In genomic region chr1:165217023-165217589, GRCm38 (mm10) we compare ENCODE assay signal across 25 mouse cellular contexts. TPM values are rescaled to one million over a fixed set of nuclear protein-coding genes. Genes with fewer than 3 reads are reported as not detected.
A peak's percentile ranks its signal among the peaks of the same experiment; 100 is the strongest.
DNase-seq lines count a peak whose midpoint lies in the region; ATAC-seq and TF ChIP-seq lines count a peak whose summit lies in the region.
"Had no signal": no experiment of that assay in that cellular context is flagged by ENCODE, and none has a peak within 500 bp of the region (broad histone marks: within the 10 kb centered on the region; RNA-seq: fewer than 3 reads in every experiment).

No protein-coding gene starts in this region.

- H3K36me3 ChIP-seq in intestine, embryonic 15.5 days: peaks cover 13% of the 10 kb centered on the region; the same call in 1 of the 2 replicates
- H3K36me3 ChIP-seq in intestine, postnatal 0 days (ENCODE audit: control insufficient read depth, insufficient read depth): peaks cover 72% of the 10 kb centered on the region
- peaks cover 19 to 25% of the 10 kb centered on the region in 2 experiments for H3K36me3 ChIP-seq in MEL (ENCODE audit: control insufficient read depth in 1 of 2, insufficient read depth in 2 of 2, low read length in 2 of 2)
- H3K36me3 ChIP-seq in intestine, embryonic 16.5 days (ENCODE audit: control insufficient read depth, insufficient read depth, low read length): peaks cover 17% of the 10 kb centered on the region; the same call in 1 of the 2 replicates
- peaks cover 48% of the 10 kb centered on the region for H3K36me3 ChIP-seq in small intestine, adult 2 months (ENCODE audit: control insufficient read depth, insufficient read depth, low read length)
- H3K36me3 ChIP-seq in hindbrain, embryonic 14.5 days (replicated peaks; ENCODE audit: control insufficient read depth, insufficient read depth): peaks cover 87% of the 10 kb centered on the region

- H3K4me3 ChIP-seq in intestine, embryonic 15.5 days (replicated peaks): no peak overlapping the region
- H3K4me3 ChIP-seq in intestine, postnatal 0 days (ENCODE audit: low read depth, low read length): no peak overlapping the region
- H3K4me3 ChIP-seq in MEL (ENCODE audit: control insufficient read depth in 1 of 2, insufficient read depth in 1 of 2, low read depth in 2 of 2, low read length in 2 of 2): no peak overlapping the region
- no peak overlapping the region for H3K4me3 ChIP-seq in intestine, embryonic 16.5 days (ENCODE audit: low read length)
- H3K4me3 ChIP-seq in small intestine, adult 2 months (ENCODE audit: low read depth, low read length): no peak overlapping the region
- H3K4me3 ChIP-seq in hindbrain, embryonic 14.5 days (replicated peaks; ENCODE audit: low read length): no peak overlapping the region
- H3K4me3 ChIP-seq: embryonic facial prominence, embryonic 10.5 days; embryonic facial prominence, embryonic 12.5 days; forebrain, embryonic 13.5 days; forebrain, embryonic 15.5 days had no signal

- DNase-seq in MEL (ENCODE audit: low read depth, low spot score): peak; percentile 71
- DNase-seq in layer of hippocampus, postnatal 14 days (ENCODE audit: low spot score in 2 of 2): no peak
- DNase-seq in hindbrain, embryonic 14.5 days (ENCODE audit: low spot score): no peak
- DNase-seq: adrenal gland, adult 8-10 months; adrenal gland, postnatal 14 days; adrenal gland, postnatal 36 days; cerebellum, adult 11-12 months; cerebellum, adult 2 months; cerebellum, adult 9-10 months; cerebellum, postnatal 10 days; cerebellum, postnatal 25 days had no signal

- TF ChIP-seq POLR2A in MEL (IDR thresholded peaks at IDR 0.05; ENCODE audit: control insufficient read depth in 1 of 2, insufficient read depth in 1 of 2, low read depth in 1 of 2, low read length in 2 of 2, poor library complexity in 1 of 2): no peak
- no peak for TF ChIP-seq POLR2A in small intestine, adult 2 months (IDR thresholded peaks at IDR 0.05; ENCODE audit: low read depth, low read length)

- no peak for TF ChIP-seq CTCF in intestine, postnatal 0 days (IDR thresholded peaks at IDR 0.05; ENCODE audit: low read depth)
- no peak for TF ChIP-seq CTCF in MEL (IDR thresholded peaks at IDR 0.05 in 2 of 3, conservative IDR thresholded peaks at IDR 0.05 in 1 of 3; ENCODE audit: control insufficient read depth in 1 of 3, insufficient read depth in 1 of 3, low read depth in 2 of 3, low read length in 3 of 3, poor library complexity in 1 of 3, severe bottlenecking in 1 of 3)
- no peak for TF ChIP-seq CTCF in small intestine, adult 2 months (IDR thresholded peaks at IDR 0.05; ENCODE audit: extremely low read depth, insufficient read length, insufficient replicate concordance, low read depth, low read length)

- peak in 1 of 2 experiments; percentile 29; a peak in 2 of 4 replicates for TF ChIP-seq EP300 in MEL (IDR thresholded peaks at IDR 0.05; ENCODE audit: low read depth in 1 of 2, low read length in 2 of 2)

- H3K27me3 ChIP-seq in intestine, embryonic 15.5 days (replicated peaks): no peaks in the 10 kb centered on the region
- H3K27me3 ChIP-seq in intestine, postnatal 0 days (replicated peaks; ENCODE audit: control insufficient read depth, insufficient read depth, low read length): no peaks in the 10 kb centered on the region
- no peaks in the 10 kb centered on the region for H3K27me3 ChIP-seq in MEL (ENCODE audit: control insufficient read depth in 1 of 2, insufficient read depth in 2 of 2, low read length in 2 of 2)
- no peaks in the 10 kb centered on the region for H3K27me3 ChIP-seq in intestine, embryonic 16.5 days (replicated peaks; ENCODE audit: control insufficient read depth, insufficient read depth, low read length)
- H3K27me3 ChIP-seq in small intestine, adult 2 months (ENCODE audit: control insufficient read depth, insufficient read depth, low read length): no peaks in the 10 kb centered on the region
- H3K27me3 ChIP-seq in hindbrain, embryonic 14.5 days (ENCODE audit: control insufficient read depth, insufficient read depth, low read length): no peaks in the 10 kb centered on the region
- H3K27me3 ChIP-seq: embryonic facial prominence, embryonic 12.5 days; forebrain, embryonic 13.5 days; forebrain, embryonic 15.5 days; Patski had no signal

- H3K9me3 ChIP-seq in intestine, embryonic 15.5 days: no peaks in the 10 kb centered on the region
- H3K9me3 ChIP-seq in intestine, postnatal 0 days (ENCODE audit: control insufficient read depth): no peaks in the 10 kb centered on the region
- no peaks in the 10 kb centered on the region for H3K9me3 ChIP-seq in MEL (replicated peaks; ENCODE audit: insufficient read depth, low read length)
- no peaks in the 10 kb centered on the region for H3K9me3 ChIP-seq in intestine, embryonic 16.5 days (ENCODE audit: control insufficient read depth, low read length)
- no peaks in the 10 kb centered on the region for H3K9me3 ChIP-seq in hindbrain, embryonic 14.5 days (ENCODE audit: control insufficient read depth, low read length)
- H3K9me3 ChIP-seq: embryonic facial prominence, embryonic 10.5 days; embryonic facial prominence, embryonic 12.5 days; forebrain, embryonic 13.5 days; forebrain, embryonic 15.5 days had no signal

- no peaks in the 10 kb centered on the region for H3K4me1 ChIP-seq in intestine, embryonic 15.5 days (replicated peaks)
- no peaks in the 10 kb centered on the region for H3K4me1 ChIP-seq in intestine, postnatal 0 days (replicated peaks; ENCODE audit: control insufficient read depth, insufficient read depth, low read length)
- peaks cover 10 to 18% of the 10 kb centered on the region in 2 experiments for H3K4me1 ChIP-seq in MEL (ENCODE audit: control insufficient read depth in 1 of 2, insufficient read depth in 2 of 2, low read length in 2 of 2)
- H3K4me1 ChIP-seq in intestine, embryonic 16.5 days (ENCODE audit: control insufficient read depth, insufficient read depth, low read length): no peaks in the 10 kb centered on the region
- H3K4me1 ChIP-seq in small intestine, adult 2 months (ENCODE audit: control insufficient read depth, insufficient read depth, insufficient read length, low read length): peaks cover 4% of the 10 kb centered on the region; the same call in 1 of the 2 replicates
- no peaks in the 10 kb centered on the region for H3K4me1 ChIP-seq in hindbrain, embryonic 14.5 days (replicated peaks; ENCODE audit: control insufficient read depth, insufficient read depth, low read length)
- H3K4me1 ChIP-seq: embryonic facial prominence, embryonic 10.5 days; embryonic facial prominence, embryonic 12.5 days; forebrain, embryonic 13.5 days; forebrain, embryonic 15.5 days had no signal

- WGBS in intestine, embryonic 15.5 days: 56% methylated on average over 2 of the region's 2 CpGs
- WGBS in intestine, postnatal 0 days: 51% methylated on average over 2 of the region's 2 CpGs
- 56% methylated on average over 2 of the region's 2 CpGs for WGBS in intestine, embryonic 16.5 days
- 51% methylated on average over 2 of the region's 2 CpGs for WGBS in small intestine, adult 2 months
- WGBS in hindbrain, embryonic 14.5 days: 99% methylated on average over 2 of the region's 2 CpGs

- no peaks in the 10 kb centered on the region for H3K79me2 ChIP-seq in MEL (ENCODE audit: control insufficient read depth, insufficient read depth, low read length, poor library complexity)

- no peak overlapping the region for H3K4me2 ChIP-seq in intestine, embryonic 15.5 days (replicated peaks)
- H3K4me2 ChIP-seq in intestine, postnatal 0 days (replicated peaks; ENCODE audit: low read depth): no peak overlapping the region
- no peak overlapping the region for H3K4me2 ChIP-seq in intestine, embryonic 16.5 days (ENCODE audit: low read depth, low read length)
- H3K4me2 ChIP-seq in hindbrain, embryonic 14.5 days (replicated peaks): no peak overlapping the region
- H3K4me2 ChIP-seq: embryonic facial prominence, embryonic 12.5 days; forebrain, embryonic 13.5 days; forebrain, embryonic 15.5 days had no signal

- peak; percentile 75 for ATAC-seq in intestine, embryonic 15.5 days
- ATAC-seq in intestine, postnatal 0 days: no peak
- peak; percentile 79 for ATAC-seq in intestine, embryonic 16.5 days
- no peak for ATAC-seq in hindbrain, embryonic 14.5 days (ENCODE audit: low FRiP score)
- ATAC-seq: activated CD4-positive, CD25-positive, alpha-beta regulatory T cell, adult 4 months; forebrain, embryonic 13.5 days; forebrain, embryonic 15.5 days; Patski had no signal

- no peak for TF ChIP-seq RAD21 in MEL (IDR thresholded peaks at IDR 0.05; ENCODE audit: low read depth, low read length)

- H3K27ac ChIP-seq in intestine, embryonic 15.5 days: no peak overlapping the region
- H3K27ac ChIP-seq in intestine, postnatal 0 days (ENCODE audit: low read depth, low read length): no peak overlapping the region
- H3K27ac ChIP-seq in MEL (ENCODE audit: control insufficient read depth, low read depth, low read length): peak overlapping the region; percentile 47
- H3K27ac ChIP-seq in intestine, embryonic 16.5 days (ENCODE audit: low read length): no peak overlapping the region
- peak overlapping the region; percentile 63; the same call in 1 of the 2 replicates for H3K27ac ChIP-seq in small intestine, adult 2 months (ENCODE audit: insufficient read depth, low read depth, low read length)
- no peak overlapping the region for H3K27ac ChIP-seq in hindbrain, embryonic 14.5 days
- H3K27ac ChIP-seq: embryonic facial prominence, embryonic 10.5 days; embryonic facial prominence, embryonic 12.5 days; forebrain, embryonic 13.5 days; forebrain, embryonic 15.5 days had no signal

- H3K9ac ChIP-seq in intestine, embryonic 15.5 days: no peak overlapping the region
- no peak overlapping the region for H3K9ac ChIP-seq in intestine, postnatal 0 days (ENCODE audit: low read depth, low read length)
- no peak overlapping the region for H3K9ac ChIP-seq in MEL (ENCODE audit: control insufficient read depth, low read depth, low read length, poor library complexity, severe bottlenecking)
- no peak overlapping the region for H3K9ac ChIP-seq in intestine, embryonic 16.5 days (ENCODE audit: low read depth, low read length)
- no peak overlapping the region for H3K9ac ChIP-seq in hindbrain, embryonic 14.5 days
- H3K9ac ChIP-seq: embryonic facial prominence, embryonic 12.5 days; forebrain, embryonic 13.5 days; forebrain, embryonic 15.5 days had no signal

RNA-seq across cellular contexts. Expression of gene Tiprl, which starts 19.7 kb away (rescaled TPM):
- polyA plus RNA-seq in intestine, embryonic 15.5 days (2015; fragmentation: Nextera tagmentation; extraction: Ambion mirVana): 77.9 and 85.6 TPM in 2 replicates
- 59.7 and 61.9 TPM in 2 replicates for polyA plus RNA-seq in intestine, postnatal 0 days (2015; fragmentation: Nextera tagmentation; extraction: Ambion mirVana)
- 47.1 and 50.6 TPM in 2 replicates for total RNA-seq in MEL (2012; rRNA removed)
- 100 to 1,000 TPM in 1 of 2 experiments, 10 to 100 TPM in 1; 51.4 to 293 TPM for polyA plus RNA-seq in MEL (2012; ENCODE audit: insufficient read depth in 1 of 2, insufficient read length in 2 of 2, low read depth in 1 of 2, low replicate concordance in 2 of 2, missing spikeins in 1 of 2)
- 77.9 and 83.9 TPM in 2 replicates for polyA plus RNA-seq in intestine, embryonic 16.5 days (2015; fragmentation: Nextera tagmentation; extraction: Ambion mirVana)
- polyA plus RNA-seq in small intestine, adult 2 months (2012; rRNA removed): 11.3 and 19.2 TPM in 2 replicates
- total RNA-seq in layer of hippocampus, postnatal 14 days (2021): 10 to 100 TPM; 60.8 to 62.5 TPM
- 136 and 138 TPM in 2 replicates for polyA plus RNA-seq in hindbrain, embryonic 14.5 days (2014; fragmentation: Nextera tagmentation; extraction: Ambion mirVana)

RNA-seq across cellular contexts. Expression of gene Sft2d2, which starts 22.9 kb away (rescaled TPM):
- polyA plus RNA-seq in intestine, embryonic 15.5 days (2015; fragmentation: Nextera tagmentation; extraction: Ambion mirVana): 25.9 and 27.1 TPM in 2 replicates
- polyA plus RNA-seq in intestine, postnatal 0 days (2015; fragmentation: Nextera tagmentation; extraction: Ambion mirVana): 24.3 and 26.1 TPM in 2 replicates
- 4.0 and 4.4 TPM in 2 replicates for total RNA-seq in MEL (2012; rRNA removed)
- 1 to 10 TPM in 1 of 2 experiments, not detected in 1; 8.9 TPM for polyA plus RNA-seq in MEL (2012; ENCODE audit: insufficient read depth in 1 of 2, insufficient read length in 2 of 2, low read depth in 1 of 2, low replicate concordance in 2 of 2, missing spikeins in 1 of 2)
- 28.6 and 33.3 TPM in 2 replicates for polyA plus RNA-seq in intestine, embryonic 16.5 days (2015; fragmentation: Nextera tagmentation; extraction: Ambion mirVana)
- polyA plus RNA-seq in small intestine, adult 2 months (2012; rRNA removed): 44.6 and 85.4 TPM in 2 replicates
- 1 to 10 TPM; 8.3 to 9.7 TPM for total RNA-seq in layer of hippocampus, postnatal 14 days (2021)
- 8.0 and 9.3 TPM in 2 replicates for polyA plus RNA-seq in hindbrain, embryonic 14.5 days (2014; fragmentation: Nextera tagmentation; extraction: Ambion mirVana)

RNA-seq across cellular contexts. Expression of gene Tbx19, which starts 56.5 kb away (rescaled TPM):
- not detected in 2 replicates for polyA plus RNA-seq in intestine, embryonic 15.5 days (2015; fragmentation: Nextera tagmentation; extraction: Ambion mirVana)
- 0.05 TPM in 1 of 2 replicates, not detected in the other for polyA plus RNA-seq in intestine, postnatal 0 days (2015; fragmentation: Nextera tagmentation; extraction: Ambion mirVana)
- not detected in 2 replicates for total RNA-seq in MEL (2012; rRNA removed)
- under 1 TPM in 1 of 2 experiments, not detected in 1; 0.19 TPM for polyA plus RNA-seq in MEL (2012; ENCODE audit: insufficient read depth in 1 of 2, insufficient read length in 2 of 2, low read depth in 1 of 2, low replicate concordance in 2 of 2, missing spikeins in 1 of 2)
- polyA plus RNA-seq in intestine, embryonic 16.5 days (2015; fragmentation: Nextera tagmentation; extraction: Ambion mirVana): not detected in 2 replicates
- 0.08 and 0.11 TPM in 2 replicates for polyA plus RNA-seq in small intestine, adult 2 months (2012; rRNA removed)
- not detected for total RNA-seq in layer of hippocampus, postnatal 14 days (2021)
- polyA plus RNA-seq in hindbrain, embryonic 14.5 days (2014; fragmentation: Nextera tagmentation; extraction: Ambion mirVana): not detected in 2 replicates
- total RNA-seq: adrenal gland, adult 18-20 months; adrenal gland, adult 8-10 months; adrenal gland, postnatal 14 days; ES-E14 had no signal
- polyA plus RNA-seq: activated CD4-positive, CD25-positive, alpha-beta regulatory T cell, adult 4 months; C2C12; cerebellum, adult 2 months; embryonic facial prominence, embryonic 10.5 days; embryonic facial prominence, embryonic 12.5 days; forebrain, embryonic 11.5 days; Patski had no signal

Comparison
In these comparisons a context has a peak if more than half of its experiments do, and no peak if none do; other contexts are left out.
1. ATAC-seq: peak in intestine, embryonic 15.5 days (single experiment) and intestine, embryonic 16.5 days (single experiment); none in intestine, postnatal 0 days (single experiment) and hindbrain, embryonic 14.5 days (single experiment).
2. H3K27ac ChIP-seq: peak in MEL (single experiment) and small intestine, adult 2 months (single experiment); none in intestine, embryonic 15.5 days (single experiment), intestine, postnatal 0 days (single experiment), intestine, embryonic 16.5 days (single experiment) and hindbrain, embryonic 14.5 days (single experiment).